Mouse (Mus musculus): Measurements from ENCODE around the gene Trim61. TPM values are rescaled to one million over a fixed set of nuclear protein-coding genes. Genes with fewer than 3 reads are reported as not detected.

The Trim61 gene
- not detected in 3 replicates for total RNA-seq (2017)

- ATAC-seq (replicated peaks; ENCODE audit: insufficient number of reproducible peaks, low FRiP score, low TSS enrichment, poor library complexity, severe bottlenecking): no peak
Observed at GRCm38 (mm10) chr8:65018423-65018822, at the start of gene Trim61, which contains the start of gene Trim60. Gene Trim61, minus strand, starts transcription at chr8:65018523. Gene Trim60, minus strand, starts transcription at chr8:65018584.

GRCm38 (mm10) chr8:65067694-65068472, 49.6 kb upstream of the Trim61 start:
- no peak for ATAC-seq (replicated peaks; ENCODE audit: insufficient number of reproducible peaks, low FRiP score, low TSS enrichment, poor library complexity, severe bottlenecking)

GRCm38 (mm10) chr8:65067031-65067430, 48.7 kb upstream of the Trim61 start:
- ATAC-seq (replicated peaks; ENCODE audit: insufficient number of reproducible peaks, low FRiP score, low TSS enrichment, poor library complexity, severe bottlenecking): no peak

- ATAC-seq (replicated peaks; ENCODE audit: insufficient number of reproducible peaks, low FRiP score, low TSS enrichment, poor library complexity, severe bottlenecking): no peak
Observed at GRCm38 (mm10) chr8:65065622-65066021, 47.3 kb upstream of the Trim61 start.

GRCm38 (mm10) chr8:65064071-65064470, 45.7 kb upstream of the Trim61 start:
- ATAC-seq (replicated peaks; ENCODE audit: insufficient number of reproducible peaks, low FRiP score, low TSS enrichment, poor library complexity, severe bottlenecking): no peak

- ATAC-seq (replicated peaks; ENCODE audit: insufficient number of reproducible peaks, low FRiP score, low TSS enrichment, poor library complexity, severe bottlenecking): no peak
Observed at GRCm38 (mm10) chr8:65062195-65062594, 43.9 kb upstream of the Trim61 start.

GRCm38 (mm10) chr8:65056722-65057121, 38.4 kb upstream of the Trim61 start:
- ATAC-seq (replicated peaks; ENCODE audit: insufficient number of reproducible peaks, low FRiP score, low TSS enrichment, poor library complexity, severe bottlenecking): no peak

GRCm38 (mm10) chr8:65053968-65054367, 35.6 kb upstream of the Trim61 start:
- no peak for ATAC-seq (replicated peaks; ENCODE audit: insufficient number of reproducible peaks, low FRiP score, low TSS enrichment, poor library complexity, severe bottlenecking)

GRCm38 (mm10) chr8:65053554-65053953, 35.2 kb upstream of the Trim61 start:
- ATAC-seq (replicated peaks; ENCODE audit: insufficient number of reproducible peaks, low FRiP score, low TSS enrichment, poor library complexity, severe bottlenecking): no peak

- no peak for ATAC-seq (replicated peaks; ENCODE audit: insufficient number of reproducible peaks, low FRiP score, low TSS enrichment, poor library complexity, severe bottlenecking)
Observed at GRCm38 (mm10) chr8:65047801-65048200, 29.5 kb upstream of the Trim61 start.

- no peak for ATAC-seq (replicated peaks; ENCODE audit: insufficient number of reproducible peaks, low FRiP score, low TSS enrichment, poor library complexity, severe bottlenecking)
Observed at GRCm38 (mm10) chr8:65047193-65047592, 28.9 kb upstream of the Trim61 start.

- ATAC-seq (replicated peaks; ENCODE audit: insufficient number of reproducible peaks, low FRiP score, low TSS enrichment, poor library complexity, severe bottlenecking): no peak
Observed at GRCm38 (mm10) chr8:65046565-65046964, 28.2 kb upstream of the Trim61 start.

- no peak for ATAC-seq (replicated peaks; ENCODE audit: insufficient number of reproducible peaks, low FRiP score, low TSS enrichment, poor library complexity, severe bottlenecking)
Observed at GRCm38 (mm10) chr8:65037117-65037533, 18.8 kb upstream of the Trim61 start, which contains the start of gene Apela. Gene Apela, minus strand, starts transcription at chr8:65037336.

GRCm38 (mm10) chr8:65034136-65034535, 15.8 kb upstream of the Trim61 start:
- ATAC-seq (replicated peaks; ENCODE audit: insufficient number of reproducible peaks, low FRiP score, low TSS enrichment, poor library complexity, severe bottlenecking): no peak

GRCm38 (mm10) chr8:65033056-65033455, 14.7 kb upstream of the Trim61 start:
- ATAC-seq (replicated peaks; ENCODE audit: insufficient number of reproducible peaks, low FRiP score, low TSS enrichment, poor library complexity, severe bottlenecking): no peak

- ATAC-seq (replicated peaks; ENCODE audit: insufficient number of reproducible peaks, low FRiP score, low TSS enrichment, poor library complexity, severe bottlenecking): no peak
Observed at GRCm38 (mm10) chr8:65032107-65032506, 13.8 kb upstream of the Trim61 start.

- ATAC-seq (replicated peaks; ENCODE audit: insufficient number of reproducible peaks, low FRiP score, low TSS enrichment, poor library complexity, severe bottlenecking): no peak
Observed at GRCm38 (mm10) chr8:65030735-65031485, 12.6 kb upstream of the Trim61 start.

GRCm38 (mm10) chr8:65029776-65030175, 11.5 kb upstream of the Trim61 start:
- ATAC-seq (replicated peaks; ENCODE audit: insufficient number of reproducible peaks, low FRiP score, low TSS enrichment, poor library complexity, severe bottlenecking): no peak

GRCm38 (mm10) chr8:65028959-65029686, 10.8 kb upstream of the Trim61 start:
- no peak for ATAC-seq (replicated peaks; ENCODE audit: insufficient number of reproducible peaks, low FRiP score, low TSS enrichment, poor library complexity, severe bottlenecking)

All from monocyte, adult 5-6 weeks (primary cell).